Mouse (Mus musculus) neural tube, embryonic 14.5 days (tissue): ENCODE results near the gene Padi1. TPM values are rescaled to one million over a fixed set of nuclear protein-coding genes. Genes with fewer than 3 reads are reported as not detected.

Experiments used
- ATAC-seq: fragments of 200-750 bp; cut with Nextera tagmentation; 2 replicates; pipeline ENCODE4 v1.8.0; 2017; ENCODE audit warnings: low read depth, mild to moderate bottlenecking, moderate TSS enrichment, moderate library complexity
- H3K27ac ChIP-seq: fragments of 300-500 bp; sonication (generic); 2 replicates; pipeline ENCODE4 v1.5.1; 2014; ENCODE audit warnings: low read depth, mild to moderate bottlenecking, control low read depth, low read length, moderate library complexity, mixed read lengths
- H3K27me3 ChIP-seq: fragments of 300-500 bp; sonication (generic); 2 replicates; pipeline ENCODE4 v1.6.1; 2014; ENCODE audit warnings: low read length; ENCODE audit not compliant: control insufficient read depth, insufficient read depth
- H3K36me3 ChIP-seq: fragments of 300-500 bp; sonication (generic); 2 replicates; pipeline ENCODE4 v1.6.1; 2014; ENCODE audit warnings: low read length, mixed read lengths; ENCODE audit not compliant: control insufficient read depth, insufficient read depth
- H3K4me1 ChIP-seq: fragments of 300-500 bp; sonication (generic); 2 replicates; pipeline ENCODE4 v1.6.1; 2014; ENCODE audit warnings: low read length; ENCODE audit not compliant: control insufficient read depth, insufficient read depth
- H3K4me2 ChIP-seq: fragments of 300-500 bp; sonication (generic); 2 replicates; pipeline ENCODE4 v1.6.1; 2014; ENCODE audit warnings: mild to moderate bottlenecking, low read depth, low read length, control low read depth
- H3K4me3 ChIP-seq: fragments of 300-500 bp; sonication (generic); 2 replicates; pipeline ENCODE4 v1.5.1; 2014; ENCODE audit warnings: low read depth, low read length, control low read depth, mixed read lengths
- H3K9ac ChIP-seq: fragments of 300-500 bp; sonication (generic); replicated peaks from 2 replicates; pipeline ENCODE4 v1.6.1; 2014; ENCODE audit warnings: low read depth, mild to moderate bottlenecking, control low read depth, low read length, mixed read lengths
- H3K9me3 ChIP-seq: fragments of 300-500 bp; sonication (generic); 2 replicates; pipeline ENCODE4 v1.6.1; 2016; ENCODE audit warnings: low read length; ENCODE audit not compliant: control insufficient read depth
- WGBS: fragments of 180-500 bp; shearing (Covaris S2); extraction: QIAGEN DNeasy Blood & Tissue Kit; methylation state at CpG from one replicate; pipeline ENCODE4 v1.1.7; 2014; 5-methylcytosine and 5-hydroxymethylcytosine counted together
- polyA plus RNA-seq: library from polyadenylated mRNA; unstranded; fragments of >200 nt; fragmentation: Nextera tagmentation; extraction: Ambion mirVana; gene quantifications from 2 replicates; pipeline ENCODE4 v1.2.1, GENCODE M21; 2014

Padi1 gene
- polyA plus RNA-seq, 1 experiment from 2014 or later = not detected

DNA sequence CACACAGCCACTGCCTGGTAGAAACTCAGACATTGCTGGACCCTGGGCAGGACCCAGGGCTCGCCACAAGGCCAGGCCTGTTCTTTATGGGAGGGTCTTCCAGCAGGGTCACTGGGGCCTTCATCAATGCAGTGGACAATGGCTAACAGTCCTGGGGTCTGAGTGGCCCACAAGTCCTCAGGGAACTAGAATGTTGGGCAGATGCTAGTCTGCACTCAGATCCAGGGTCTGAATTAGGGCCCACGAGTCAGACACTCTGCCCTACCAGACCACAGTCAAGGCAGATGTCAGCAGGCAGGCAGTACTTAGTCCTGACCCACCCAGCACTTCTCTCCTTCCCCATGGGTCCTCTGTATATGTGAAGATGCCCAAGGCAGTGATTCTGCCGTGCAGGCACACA lies 25.8 kb upstream of the Padi1 start:
- Histone ChIP-seq H3K9me3 (no peaks in the 10 kb centered on the region), H3K4me2 (no peak overlapping the region)
- 85% methylated on average over 3 of the region's 3 CpGs for WGBS

DNA sequence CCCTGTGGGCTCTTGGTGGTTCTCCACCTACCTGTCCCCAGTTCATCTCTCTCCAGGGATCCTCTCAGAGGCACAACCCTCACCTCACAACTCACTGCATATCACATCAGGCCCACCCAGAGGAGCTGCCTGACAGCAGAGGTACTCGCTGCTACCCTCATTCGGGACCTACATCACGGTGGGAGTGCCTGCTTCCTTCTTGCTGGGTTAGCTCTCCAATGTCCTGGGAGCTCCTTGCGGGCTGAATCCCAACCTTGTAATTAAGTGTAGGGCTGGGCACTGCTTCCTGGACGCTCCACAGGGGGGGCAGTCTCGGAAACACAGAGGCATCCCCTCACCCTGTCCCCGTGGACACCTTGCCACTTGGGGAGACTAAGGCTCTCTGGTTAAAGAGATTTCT lies 25.3 kb upstream of the Padi1 start:
- WGBS = 81% methylated on average over 7 of the region's 7 CpGs
- no peaks in the 10 kb centered on the region for H3K36me3 ChIP-seq
- H3K4me3 ChIP-seq = no peak overlapping the region
- no peak overlapping the region for H3K9ac ChIP-seq
- ATAC-seq = no peak
- no peaks in the 10 kb centered on the region for H3K9me3 ChIP-seq
- no peaks in the 10 kb centered on the region for H3K27me3 ChIP-seq
- H3K4me1 ChIP-seq = no peaks in the 10 kb centered on the region
- H3K27ac ChIP-seq = no peak overlapping the region
- no peak overlapping the region for H3K4me2 ChIP-seq

More for the DNA sequence above, 25.8 kb upstream of the Padi1 start:
- no peaks in the 10 kb centered on the region for H3K36me3 ChIP-seq
- H3K9ac ChIP-seq = no peak overlapping the region
- no peaks in the 10 kb centered on the region for H3K4me1 ChIP-seq
- H3K4me3 ChIP-seq = no peak overlapping the region
- H3K27me3 ChIP-seq = no peaks in the 10 kb centered on the region
- ATAC-seq = no peak
- H3K27ac ChIP-seq = no peak overlapping the region

DNA sequence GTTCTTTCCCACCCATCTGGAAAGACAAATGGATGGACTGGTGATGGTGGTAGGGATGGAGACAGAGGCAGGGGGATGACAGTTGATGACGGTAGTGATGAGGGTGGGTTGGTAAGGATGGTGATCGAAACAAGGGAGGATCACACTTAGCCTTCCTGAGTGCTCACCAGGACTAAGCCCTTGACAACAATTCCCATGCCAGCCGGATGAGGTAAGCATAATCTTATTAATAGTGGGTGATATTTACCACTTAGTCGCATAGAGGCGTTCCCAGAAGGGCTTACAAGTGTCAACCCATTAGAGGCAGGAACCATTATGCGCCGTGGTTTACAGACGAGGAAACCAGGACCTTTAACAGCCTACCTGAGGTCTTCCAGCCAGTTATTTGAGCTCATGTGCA lies 24.4 kb upstream of the Padi1 start:
- WGBS = 92% methylated on average over 8 of the region's 8 CpGs
- Histone ChIP-seq H3K4me2 (no peak overlapping the region), H3K9ac (no peak overlapping the region), H3K4me1 (no peaks in the 10 kb centered on the region), H3K36me3 (no peaks in the 10 kb centered on the region), H3K27me3 (no peaks in the 10 kb centered on the region), H3K27ac (no peak overlapping the region), H3K4me3 (no peak overlapping the region), H3K9me3 (no peaks in the 10 kb centered on the region)
- ATAC-seq = no peak

DNA sequence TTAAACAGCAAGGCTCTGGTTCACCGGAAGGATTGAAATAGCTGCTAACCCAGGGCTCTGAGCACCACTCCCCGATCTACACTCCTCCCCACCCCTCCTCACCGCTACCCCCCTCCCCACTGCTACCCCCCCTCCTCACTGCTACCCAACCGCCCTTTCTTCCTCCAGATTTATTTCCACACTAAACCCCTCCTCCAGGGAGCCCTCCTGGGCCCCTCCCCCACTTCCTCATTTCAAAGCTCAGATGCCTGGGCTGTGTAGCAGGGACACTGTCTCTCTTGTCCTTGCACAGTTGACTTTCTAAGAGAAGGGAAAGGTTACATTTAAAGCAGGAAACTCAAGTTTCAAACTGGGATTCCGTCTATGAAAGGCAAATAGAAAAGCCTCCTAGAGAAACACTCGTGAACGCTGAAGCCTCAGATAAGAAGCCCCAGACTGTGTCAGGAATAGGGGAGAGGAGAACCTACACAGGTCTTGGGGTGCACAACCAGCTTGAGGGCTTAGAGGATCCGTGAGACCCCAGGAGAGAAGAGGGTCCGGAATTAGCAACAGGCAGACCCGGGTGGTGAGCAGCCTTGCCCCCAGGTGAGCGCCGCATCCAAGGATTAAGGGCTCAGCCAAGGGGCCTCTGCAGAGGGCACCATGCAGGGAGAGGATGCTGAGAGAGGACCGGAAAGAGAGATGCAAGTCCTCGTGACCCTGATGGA lies 23.1 kb upstream of the Padi1 start:
- Histone ChIP-seq H3K27me3 (no peaks in the 10 kb centered on the region), H3K9me3 (no peaks in the 10 kb centered on the region), H3K36me3 (no peaks in the 10 kb centered on the region), H3K4me1 (no peaks in the 10 kb centered on the region), H3K4me2 (no peak overlapping the region; the same call in 1 of the 2 replicates), H3K4me3 (no peak overlapping the region), H3K9ac (no peak overlapping the region), H3K27ac (no peak overlapping the region)
- WGBS = 7% methylated on average over 14 of the region's 14 CpGs
- no peak for ATAC-seq

DNA sequence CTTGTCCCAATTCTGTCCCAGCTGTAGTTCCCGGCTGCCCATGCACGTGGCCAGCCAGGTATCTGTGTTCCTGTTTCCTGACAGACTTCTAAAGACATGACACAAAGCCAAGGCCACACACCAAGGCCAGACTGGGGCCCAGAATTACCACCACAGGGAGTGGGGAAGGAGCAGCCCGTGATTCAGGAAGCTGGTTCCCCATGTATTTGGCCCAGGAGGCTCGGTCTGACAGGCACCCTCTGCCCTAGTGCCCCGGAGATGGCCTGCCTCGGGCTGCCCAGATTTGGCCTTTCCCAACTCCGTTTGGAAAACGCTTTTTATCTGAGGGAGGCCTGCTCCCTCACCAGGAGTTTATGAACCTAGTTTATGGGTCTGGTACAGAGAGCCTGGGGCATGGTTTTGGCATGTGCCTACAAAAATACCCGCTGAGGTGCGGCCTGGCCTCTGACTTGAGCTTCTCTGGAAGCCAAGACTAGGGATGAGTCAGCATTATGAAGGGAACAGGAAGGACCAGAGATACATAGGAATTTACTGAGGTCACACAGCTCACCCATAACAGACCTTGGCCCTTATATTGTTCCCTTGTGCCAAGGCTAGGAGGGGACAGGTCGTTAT lies 16.6 kb upstream of the Padi1 start:
- Histone ChIP-seq H3K4me1 (no peaks in the 10 kb centered on the region), H3K9me3 (no peaks in the 10 kb centered on the region), H3K9ac (no peak overlapping the region), H3K4me2 (no peak overlapping the region), H3K36me3 (no peaks in the 10 kb centered on the region), H3K27ac (no peak overlapping the region), H3K27me3 (no peaks in the 10 kb centered on the region), H3K4me3 (no peak overlapping the region)
- no peak for ATAC-seq
- 78% methylated on average over 11 of the region's 11 CpGs for WGBS

DNA sequence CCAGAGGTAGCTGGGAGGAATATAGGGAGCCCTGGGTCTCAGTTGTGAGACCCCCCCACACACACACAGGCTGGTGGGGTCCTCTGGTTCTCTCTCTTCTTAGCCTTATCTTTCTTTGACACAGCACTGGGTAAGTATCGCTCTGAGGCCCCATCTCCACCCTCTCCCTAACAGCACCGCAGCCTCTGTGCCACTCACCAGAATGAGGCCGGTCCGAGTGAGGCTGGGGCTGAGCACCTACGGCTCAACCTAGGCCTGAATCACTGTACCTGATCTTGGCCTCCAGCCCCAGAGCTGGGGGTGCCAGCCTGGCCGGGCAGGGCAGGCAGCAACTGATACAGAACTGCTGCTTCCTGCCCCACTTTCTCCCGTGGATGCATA lies 15.2 kb upstream of the Padi1 start:
- WGBS = 93% methylated on average over 7 of the region's 7 CpGs
- Histone ChIP-seq H3K4me1 (no peaks in the 10 kb centered on the region), H3K27me3 (no peaks in the 10 kb centered on the region), H3K4me2 (no peak overlapping the region), H3K27ac (no peak overlapping the region), H3K4me3 (no peak overlapping the region), H3K9ac (no peak overlapping the region), H3K9me3 (no peaks in the 10 kb centered on the region), H3K36me3 (no peaks in the 10 kb centered on the region)
- ATAC-seq = no peak

DNA sequence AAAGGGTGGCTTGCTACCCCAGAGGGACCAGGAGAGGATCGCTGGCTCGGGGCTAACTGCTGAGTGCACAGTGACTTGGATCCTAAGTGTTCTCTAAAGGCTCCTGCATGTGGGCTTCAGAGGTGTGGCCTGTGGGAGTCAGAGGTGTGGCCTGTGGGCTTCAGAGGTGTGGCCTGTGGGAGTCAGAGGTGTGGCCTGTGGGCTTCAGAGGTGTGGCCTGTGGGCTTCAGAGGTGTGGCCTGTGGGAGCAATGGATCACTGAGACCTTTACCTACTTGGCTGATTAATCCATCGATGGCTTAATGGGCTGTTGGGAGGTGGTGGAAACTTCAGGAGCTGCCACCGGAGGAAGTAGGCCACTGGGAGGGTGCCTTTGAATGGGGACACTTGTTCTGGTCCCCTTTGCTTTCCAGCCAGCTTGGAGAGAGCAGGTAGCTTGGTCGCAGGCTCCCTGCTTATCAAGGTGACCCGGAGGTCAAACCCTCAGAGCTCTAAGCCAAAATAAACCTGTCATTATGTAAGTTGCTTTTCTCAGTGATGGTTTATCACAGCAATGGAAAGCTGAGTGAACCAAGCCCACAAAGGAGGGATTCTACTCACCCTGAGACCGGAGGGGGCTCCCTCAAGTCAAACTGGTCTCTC lies 14.7 kb upstream of the Padi1 start:
- Histone ChIP-seq H3K27me3 (no peaks in the 10 kb centered on the region), H3K4me1 (no peaks in the 10 kb centered on the region), H3K4me3 (no peak overlapping the region), H3K9ac (no peak overlapping the region), H3K9me3 (no peaks in the 10 kb centered on the region), H3K4me2 (no peak overlapping the region), H3K36me3 (no peaks in the 10 kb centered on the region), H3K27ac (no peak overlapping the region)
- ATAC-seq = no peak
- 60% methylated on average over 7 of the region's 7 CpGs for WGBS

DNA sequence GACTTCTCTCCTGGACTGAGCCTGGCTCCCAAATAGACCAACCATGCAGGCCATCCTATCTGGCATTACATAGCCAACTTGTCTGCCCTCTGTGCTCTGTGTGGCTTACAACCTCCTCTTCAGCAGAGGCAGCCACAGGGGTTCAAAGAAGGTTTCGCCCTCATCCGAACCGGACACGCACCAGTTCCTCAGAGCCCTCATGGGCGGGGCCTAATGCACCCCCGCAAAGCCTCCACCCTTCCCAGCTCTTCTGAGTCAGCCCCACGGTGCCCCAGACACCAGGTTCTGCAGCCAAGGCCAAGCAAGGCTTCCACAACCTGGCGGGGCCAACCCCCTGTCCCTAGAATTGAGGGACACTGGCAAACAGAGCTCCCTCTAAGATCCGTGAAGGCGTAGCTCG lies 13.7 kb upstream of the Padi1 start:
- Histone ChIP-seq H3K4me1 (no peaks in the 10 kb centered on the region), H3K27ac (no peak overlapping the region), H3K9ac (no peak overlapping the region), H3K4me2 (no peak overlapping the region), H3K4me3 (no peak overlapping the region), H3K36me3 (no peaks in the 10 kb centered on the region), H3K27me3 (no peaks in the 10 kb centered on the region), H3K9me3 (no peaks in the 10 kb centered on the region)
- WGBS = 89% methylated on average over 11 of the region's 11 CpGs
- no peak for ATAC-seq

DNA sequence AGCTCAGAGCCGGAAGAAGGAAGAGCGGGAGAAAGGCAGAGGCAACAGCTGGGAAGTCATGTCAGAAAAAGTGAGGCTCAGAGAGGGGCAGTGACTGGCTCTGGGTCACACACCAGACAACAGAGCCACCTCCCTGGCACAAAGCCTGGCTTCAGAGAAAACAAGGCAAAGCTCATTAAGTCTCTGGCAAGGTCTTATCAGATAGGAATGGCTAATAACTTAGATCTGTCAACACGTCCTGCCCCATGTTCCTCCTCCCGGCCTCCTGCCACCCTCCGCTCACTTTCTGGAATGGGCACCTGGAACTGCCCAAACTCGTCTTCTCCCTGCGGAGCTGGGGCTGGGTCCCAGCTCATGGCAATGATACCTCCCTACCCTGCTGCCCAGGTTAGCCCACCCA lies 12.2 kb upstream of the Padi1 start:
- Histone ChIP-seq H3K36me3 (no peaks in the 10 kb centered on the region), H3K27ac (no peak overlapping the region), H3K9ac (no peak overlapping the region), H3K9me3 (no peaks in the 10 kb centered on the region), H3K4me2 (no peak overlapping the region), H3K4me3 (no peak overlapping the region), H3K4me1 (no peaks in the 10 kb centered on the region), H3K27me3 (no peaks in the 10 kb centered on the region)
- ATAC-seq = no peak
- WGBS = 90% methylated on average over 7 of the region's 7 CpGs
